Mouse (Mus musculus) MEL (cell line): ENCODE data around the gene Cog6. TPM values are rescaled to one million over a fixed set of nuclear protein-coding genes. Genes with fewer than 3 reads are reported as not detected.

Experiments
- DNase-seq: peaks from one replicate; pipeline ENCODE4 v3.0.0; 2011; ENCODE audit warnings: low read depth, low spot score
- H3K27ac ChIP-seq: 2 replicates; pipeline ENCODE4 v1.5.1; 2012; ENCODE audit warnings: low read depth, mild to moderate bottlenecking, control low read depth, low read length, moderate library complexity; ENCODE audit not compliant: control insufficient read depth
- H3K27me3 ChIP-seq, 2 experiments: fragments of 150-350 bp in 1 of 2; sonication (generic) in 1 of 2; 2 replicates each; pipeline ENCODE4 v1.6.1; 2012; ENCODE audit warnings: low read length in 2 of 2, mild to moderate bottlenecking in 2 of 2, improper control_type of control experiment in 1 of 2, moderate library complexity in 1 of 2; ENCODE audit not compliant: insufficient read depth in 2 of 2, control insufficient read depth in 1 of 2
- H3K36me3 ChIP-seq, 2 experiments: 2 replicates each; pipeline ENCODE4 v1.6.1; 2012 to 2014; ENCODE audit warnings: low read length in 2 of 2, improper control_type of control experiment in 1 of 2, inconsistent platforms in 1 of 2, mild to moderate bottlenecking in 1 of 2; ENCODE audit not compliant: insufficient read depth in 2 of 2, control insufficient read depth in 1 of 2
- H3K4me1 ChIP-seq, 2 experiments: fragments of 150-350 bp in 1 of 2; sonication (generic) in 1 of 2; 2 replicates each; pipeline ENCODE4 v1.6.1; 2012; ENCODE audit warnings: low read length in 2 of 2, improper control_type of control experiment in 1 of 2, mild to moderate bottlenecking in 1 of 2; ENCODE audit not compliant: insufficient read depth in 2 of 2, control insufficient read depth in 1 of 2
- H3K4me3 ChIP-seq, 2 experiments: fragments of 150-350 bp in 1 of 2; sonication (generic) in 1 of 2; 2 replicates each; pipeline ENCODE4 v1.5.1; 2012; ENCODE audit warnings: low read depth in 2 of 2, low read length in 2 of 2, mild to moderate bottlenecking in 2 of 2, moderate library complexity in 2 of 2, control low read depth in 1 of 2, improper control_type of control experiment in 1 of 2; ENCODE audit not compliant: control insufficient read depth in 1 of 2, insufficient read depth in 1 of 2
- H3K79me2 ChIP-seq: 2 replicates; pipeline ENCODE4 v1.6.1; 2012; ENCODE audit warnings: mild to moderate bottlenecking, low read length, moderate library complexity; ENCODE audit not compliant: control insufficient read depth, poor library complexity, insufficient read depth
- H3K9ac ChIP-seq: 2 replicates; pipeline ENCODE4 v1.6.1; 2012; ENCODE audit warnings: low read depth, mild to moderate bottlenecking, control low read depth, low read length, moderate library complexity; ENCODE audit not compliant: control insufficient read depth, poor library complexity, severe bottlenecking
- H3K9me3 ChIP-seq: fragments of 150-350 bp; sonication (generic); replicated peaks from 2 replicates; pipeline ENCODE4 v1.6.1; 2012; ENCODE audit warnings: mild to moderate bottlenecking, low read length, improper control_type of control experiment, moderate library complexity; ENCODE audit not compliant: insufficient read depth
- BHLHE40 ChIP-seq: IDR thresholded peaks from 2 replicates; pipeline ENCODE4 v1.6.1; 2012; ENCODE audit warnings: low read depth, mild to moderate bottlenecking, inconsistent platforms, low read length, improper control_type of control experiment, borderline replicate concordance
- CHD2 ChIP-seq: IDR thresholded peaks from 2 replicates; pipeline ENCODE4 v1.6.1; 2011; ENCODE audit warnings: low read length, improper control_type of control experiment
- CTCF ChIP-seq, 3 experiments: IDR thresholded peaks in 2 of 3; conservative IDR thresholded peaks in 1 of 3; 2 replicates each; pipeline ENCODE4 v1.5.1; 2011 to 2012; ENCODE audit warnings: low read length in 3 of 3, low read depth in 2 of 3, mild to moderate bottlenecking in 2 of 3, improper control_type of control experiment in 1 of 3, inconsistent platforms in 1 of 3, mixed read lengths in 1 of 3, moderate library complexity in 1 of 3; ENCODE audit not compliant: control insufficient read depth in 1 of 3, insufficient read depth in 1 of 3, poor library complexity in 1 of 3, severe bottlenecking in 1 of 3
- E2F4 ChIP-seq: IDR thresholded peaks from 2 replicates; pipeline ENCODE4 v1.6.1; 2011; ENCODE audit warnings: low read depth, low read length, improper control_type of control experiment, borderline replicate concordance
- ELF1 ChIP-seq: IDR thresholded peaks from 2 replicates; pipeline ENCODE4 v1.6.1; 2014; ENCODE audit warnings: low read depth, mild to moderate bottlenecking, inconsistent platforms, low read length, improper control_type of control experiment, moderate library complexity
- GATA1 ChIP-seq: IDR thresholded peaks from 2 replicates; pipeline ENCODE4 v1.6.1; 2011; ENCODE audit warnings: low read depth, low read length, improper control_type of control experiment
- KAT2A ChIP-seq: conservative IDR thresholded peaks from 2 replicates; pipeline ENCODE4 v1.6.1; 2012; ENCODE audit warnings: low read depth, low read length, improper control_type of control experiment, inconsistent platforms
- MAFK ChIP-seq: IDR thresholded peaks from 2 replicates; pipeline ENCODE4 v1.6.1; 2011; ENCODE audit warnings: low read depth, mild to moderate bottlenecking, low read length, improper control_type of control experiment, borderline replicate concordance
- MEF2A ChIP-seq: IDR thresholded peaks from 2 replicates; pipeline ENCODE4 v1.6.1; 2014; ENCODE audit warnings: low read depth, mild to moderate bottlenecking, inconsistent platforms, low read length, improper control_type of control experiment; ENCODE audit not compliant: poor library complexity, insufficient replicate concordance, severe bottlenecking; ENCODE audit errors: extremely low read depth
- MXI1 ChIP-seq: IDR thresholded peaks from 2 replicates; pipeline ENCODE4 v1.6.1; 2011; ENCODE audit warnings: mild to moderate bottlenecking, low read depth, low read length, improper control_type of control experiment
- MYB ChIP-seq: IDR thresholded peaks from 2 replicates; pipeline ENCODE4 v1.6.1; 2011; ENCODE audit warnings: mild to moderate bottlenecking, low read depth, low read length, improper control_type of control experiment
- NELFE ChIP-seq: IDR thresholded peaks from 2 replicates; pipeline ENCODE4 v1.6.1; 2011; ENCODE audit warnings: low read depth, low read length, improper control_type of control experiment
- NRF1 ChIP-seq: IDR thresholded peaks from 2 replicates; pipeline ENCODE4 v1.6.1; 2014; ENCODE audit warnings: low read depth, mild to moderate bottlenecking, inconsistent platforms, low read length, improper control_type of control experiment, moderate library complexity; ENCODE audit not compliant: poor library complexity, insufficient read depth, severe bottlenecking
- POLR2A ChIP-seq, 2 experiments: IDR thresholded peaks; 2 replicates each; pipeline ENCODE4 v1.6.1; 2011 to 2012; ENCODE audit warnings: low read length in 2 of 2, mild to moderate bottlenecking in 2 of 2, control low read depth in 1 of 2, improper control_type of control experiment in 1 of 2, low read depth in 1 of 2, moderate library complexity in 1 of 2; ENCODE audit not compliant: control insufficient read depth in 1 of 2, insufficient read depth in 1 of 2, poor library complexity in 1 of 2
- POLR2AphosphoS5 ChIP-seq: IDR thresholded peaks from 2 replicates; pipeline ENCODE4 v1.6.1; 2012; ENCODE audit warnings: low read depth, borderline replicate concordance, mild to moderate bottlenecking, inconsistent platforms, low read length, moderate library complexity, mixed read lengths
- SMC3 ChIP-seq: IDR thresholded peaks from 2 replicates; pipeline ENCODE4 v1.6.1; 2011; ENCODE audit warnings: low read depth, low read length, improper control_type of control experiment
- TAL1 ChIP-seq: IDR thresholded peaks from 2 replicates; pipeline ENCODE4 v1.6.1; 2012; ENCODE audit warnings: mild to moderate bottlenecking, inconsistent platforms, low read length, moderate library complexity, mixed read lengths
- UBTF ChIP-seq: IDR thresholded peaks from 2 replicates; pipeline ENCODE4 v1.6.1; 2012; ENCODE audit warnings: low read depth, mild to moderate bottlenecking, inconsistent platforms, low read length, improper control_type of control experiment, moderate library complexity, borderline replicate concordance; ENCODE audit not compliant: insufficient read depth
- ZKSCAN1 ChIP-seq: IDR thresholded peaks from 2 replicates; pipeline ENCODE4 v1.6.1; 2012; ENCODE audit warnings: low read depth, mild to moderate bottlenecking, inconsistent platforms, low read length, improper control_type of control experiment, moderate library complexity
- ZMIZ1 ChIP-seq: IDR thresholded peaks from 2 replicates; pipeline ENCODE4 v1.6.1; 2012; ENCODE audit warnings: low read depth, mild to moderate bottlenecking, inconsistent platforms, low read length, improper control_type of control experiment, moderate library complexity
- polyA plus RNA-seq, 2 experiments: library from polyadenylated mRNA; stranded (reverse) in 1 of 2; unstranded in 1 of 2; fragments of >175 nt in 1 of 2; fragments of >200 nt in 1 of 2; gene quantifications; 2 replicates each; pipeline versions ENCODE4 v1.2.1 to v1.2.4; 2012; ENCODE audit warnings: low replicate concordance in 2 of 2, low read depth in 1 of 2; ENCODE audit not compliant: insufficient read length in 2 of 2, insufficient read depth in 1 of 2, missing spikeins in 1 of 2
- total RNA-seq: library from RNA; depleted of rRNA; stranded (reverse); fragments of 300-350 nt; gene quantifications from 2 replicates; pipeline ENCODE4 v1.2.3, GENCODE M21; 2012

The Cog6 gene
- total and polyA plus RNA-seq, 3 experiments, result 15.6 to 21.6 TPM; not detected in 1

- Histone ChIP-seq H3K36me3 (no peaks in the 10 kb centered on the region), H3K4me1 (no peaks in the 10 kb centered on the region), H3K27ac (no peak overlapping the region), H3K4me3 (no peak overlapping the region), H3K9me3 (no peaks in the 10 kb centered on the region), H3K27me3 (no peaks in the 10 kb centered on the region), H3K79me2 (no peaks in the 10 kb centered on the region), H3K9ac (no peak overlapping the region)
- DNase-seq, result no peak
- no peak for TF ChIP-seq GATA1
- TF ChIP-seq MEF2A, result no peak
- no peak for TF ChIP-seq BHLHE40
- no peak for TF ChIP-seq TAL1
- TF ChIP-seq NRF1, result no peak
- TF ChIP-seq MAFK, result no peak
- no peak for TF ChIP-seq CTCF (IDR thresholded peaks at IDR 0.05 in 2 of 3, conservative IDR thresholded peaks at IDR 0.05 in 1 of 3; ENCODE audit: control insufficient read depth in 1 of 3, insufficient read depth in 1 of 3, low read depth in 2 of 3, low read length in 3 of 3, poor library complexity in 1 of 3, severe bottlenecking in 1 of 3)
- TF ChIP-seq MXI1, result no peak
- TF ChIP-seq ELF1, result no peak
- no peak for TF ChIP-seq E2F4
- TF ChIP-seq SMC3, result no peak
- TF ChIP-seq ZMIZ1, result no peak
- no peak for TF ChIP-seq CHD2
- TF ChIP-seq MYB, result no peak
- no peak for TF ChIP-seq POLR2AphosphoS5
- TF ChIP-seq POLR2A (IDR thresholded peaks at IDR 0.05; ENCODE audit: control insufficient read depth in 1 of 2, insufficient read depth in 1 of 2, low read depth in 1 of 2, low read length in 2 of 2, poor library complexity in 1 of 2), result no peak
- no peak for TF ChIP-seq UBTF
- no peak for TF ChIP-seq KAT2A
Measured at GRCm38 (mm10) chr3:52962391-52962790, 54.6 kb downstream of the Cog6 start.

GRCm38 (mm10) chr3:52961661-52962060 lies 55.4 kb downstream of the Cog6 start:
- Histone ChIP-seq H3K79me2 (no peaks in the 10 kb centered on the region), H3K9ac (no peak overlapping the region), H3K36me3 (no peaks in the 10 kb centered on the region), H3K4me1 (no peaks in the 10 kb centered on the region), H3K27ac (no peak overlapping the region), H3K4me3 (no peak overlapping the region), H3K9me3 (no peaks in the 10 kb centered on the region), H3K27me3 (no peaks in the 10 kb centered on the region)
- TF ChIP-seq CHD2 (no peak), E2F4 (no peak), UBTF (no peak), NELFE (no peak), ZKSCAN1 (no peak), ELF1 (no peak)
- DNase-seq, result no peak
